Mouse (Mus musculus) left cerebral cortex, adult 8-10 months (tissue): ENCODE measurements at regions not wholly inside any gene's neighbourhood (a gene's known extent, or its start where the extent isn't known, plus 50 kb on each side); places are given as distances from the start of the nearest gene placed in this dataset.

Source experiments
- DNase-seq, 2 experiments: peaks; one replicate each; pipeline ENCODE4 v3.0.0; 2022; ENCODE audit warnings: low spot score in 2 of 2

GRCm38 (mm10) chr3:66433216-66433615 is 136.6 kb upstream of the Veph1 start:
- DNase-seq: no peak

- DNase-seq: no peak
Observed at GRCm38 (mm10) chr3:66430187-66430586, 133.6 kb upstream of the Veph1 start.

- no peak for DNase-seq
Observed at GRCm38 (mm10) chr3:66422445-66423037, 125.9 kb upstream of the Veph1 start.

- DNase-seq: peak in 1 of 2 experiments; percentile 11
Observed at GRCm38 (mm10) chr3:66410706-66411277, 114.2 kb upstream of the Veph1 start.

- DNase-seq: no peak
Observed at GRCm38 (mm10) chr3:66408791-66409190, 112.2 kb upstream of the Veph1 start.

- no peak for DNase-seq
Observed at GRCm38 (mm10) chr3:66405645-66406044, 109.0 kb upstream of the Veph1 start.

- DNase-seq: no peak
Observed at GRCm38 (mm10) chr3:66403707-66404106, 107.1 kb upstream of the Veph1 start.

- DNase-seq: no peak
Observed at GRCm38 (mm10) chr3:66400791-66401568, 104.3 kb upstream of the Veph1 start.

- DNase-seq: no peak
Observed at GRCm38 (mm10) chr3:66398214-66399150, 101.8 kb upstream of the Veph1 start.

- DNase-seq: no peak
Observed at GRCm38 (mm10) chr3:66375088-66375910, 78.7 kb upstream of the Veph1 start.

- DNase-seq: no peak
Observed at GRCm38 (mm10) chr3:66374603-66375002, 78.0 kb upstream of the Veph1 start.

GRCm38 (mm10) chr3:66373807-66374575 is 77.4 kb upstream of the Veph1 start:
- no peak for DNase-seq
